Mouse (Mus musculus) right cerebral cortex, postnatal 36 days (tissue): Measurements from ENCODE around the gene Csrp3.

Experiments used
- DNase-seq, 2 experiments: peaks; one replicate each; pipeline ENCODE4 v3.0.0; 2022; ENCODE audit warnings: low spot score in 2 of 2, mixed read lengths in 1 of 2

The Csrp3 gene

GRCm38 (mm10) chr7:48847820-48848650 is at the start of gene Csrp3:
TSS of gene Csrp3 (minus strand) at chr7:48848033.
- no peak for DNase-seq

GRCm38 (mm10) chr7:48896051-48896450 is 48.2 kb upstream of the Csrp3 start:
- no peak for DNase-seq

- DNase-seq = no peak
Measured at GRCm38 (mm10) chr7:48895475-48895874, 47.6 kb upstream of the Csrp3 start.

GRCm38 (mm10) chr7:48894763-48895162 is 46.9 kb upstream of the Csrp3 start:
- DNase-seq = no peak

- DNase-seq = peak; percentile 50 to 52
Measured at GRCm38 (mm10) chr7:48894152-48894551, 46.3 kb upstream of the Csrp3 start.

- no peak for DNase-seq
Measured at GRCm38 (mm10) chr7:48893093-48893492, 45.3 kb upstream of the Csrp3 start.

GRCm38 (mm10) chr7:48891029-48891428 is 43.2 kb upstream of the Csrp3 start:
- DNase-seq = no peak

- DNase-seq = no peak
Measured at GRCm38 (mm10) chr7:48888751-48889150, 40.9 kb upstream of the Csrp3 start.

- DNase-seq = no peak
Measured at GRCm38 (mm10) chr7:48887973-48888372, 40.1 kb upstream of the Csrp3 start.

GRCm38 (mm10) chr7:48884266-48884611 is 36.4 kb upstream of the Csrp3 start:
- no peak for DNase-seq

- DNase-seq = no peak
Measured at GRCm38 (mm10) chr7:48883525-48884265, 35.9 kb upstream of the Csrp3 start.

- no peak for DNase-seq
Measured at GRCm38 (mm10) chr7:48881971-48882609, 34.3 kb upstream of the Csrp3 start.

GRCm38 (mm10) chr7:48881486-48881885 is 33.7 kb upstream of the Csrp3 start, which contains the start of gene E2f8:
TSS of gene E2f8 (minus strand) at chr7:48881596.
- no peak for DNase-seq

GRCm38 (mm10) chr7:48880591-48881481 is 33.0 kb upstream of the Csrp3 start:
- DNase-seq = peak; percentile 94 to 96

- no peak for DNase-seq
Measured at GRCm38 (mm10) chr7:48879574-48879973, 31.7 kb upstream of the Csrp3 start.

- DNase-seq = no peak
Measured at GRCm38 (mm10) chr7:48877786-48878390, 30.1 kb upstream of the Csrp3 start.

- DNase-seq = peak in 1 of 2 experiments; percentile 34
Measured at GRCm38 (mm10) chr7:48876526-48876925, 28.7 kb upstream of the Csrp3 start.

- no peak for DNase-seq
Measured at GRCm38 (mm10) chr7:48875096-48875495, 27.3 kb upstream of the Csrp3 start.

- DNase-seq = no peak
Measured at GRCm38 (mm10) chr7:48871292-48871691, 23.5 kb upstream of the Csrp3 start.

GRCm38 (mm10) chr7:48870579-48871180 is 22.8 kb upstream of the Csrp3 start:
- no peak for DNase-seq

- DNase-seq = no peak
Measured at GRCm38 (mm10) chr7:48870144-48870543, 22.3 kb upstream of the Csrp3 start.
